Mouse (Mus musculus): Measurements from ENCODE around the gene Gsto2. TPM values are rescaled to one million over a fixed set of nuclear protein-coding genes. Genes with fewer than 3 reads are reported as not detected.

Gsto2 gene
- total RNA-seq, 2 experiments from 2014 or later, result 0.75 to 1.2 TPM

DNA sequence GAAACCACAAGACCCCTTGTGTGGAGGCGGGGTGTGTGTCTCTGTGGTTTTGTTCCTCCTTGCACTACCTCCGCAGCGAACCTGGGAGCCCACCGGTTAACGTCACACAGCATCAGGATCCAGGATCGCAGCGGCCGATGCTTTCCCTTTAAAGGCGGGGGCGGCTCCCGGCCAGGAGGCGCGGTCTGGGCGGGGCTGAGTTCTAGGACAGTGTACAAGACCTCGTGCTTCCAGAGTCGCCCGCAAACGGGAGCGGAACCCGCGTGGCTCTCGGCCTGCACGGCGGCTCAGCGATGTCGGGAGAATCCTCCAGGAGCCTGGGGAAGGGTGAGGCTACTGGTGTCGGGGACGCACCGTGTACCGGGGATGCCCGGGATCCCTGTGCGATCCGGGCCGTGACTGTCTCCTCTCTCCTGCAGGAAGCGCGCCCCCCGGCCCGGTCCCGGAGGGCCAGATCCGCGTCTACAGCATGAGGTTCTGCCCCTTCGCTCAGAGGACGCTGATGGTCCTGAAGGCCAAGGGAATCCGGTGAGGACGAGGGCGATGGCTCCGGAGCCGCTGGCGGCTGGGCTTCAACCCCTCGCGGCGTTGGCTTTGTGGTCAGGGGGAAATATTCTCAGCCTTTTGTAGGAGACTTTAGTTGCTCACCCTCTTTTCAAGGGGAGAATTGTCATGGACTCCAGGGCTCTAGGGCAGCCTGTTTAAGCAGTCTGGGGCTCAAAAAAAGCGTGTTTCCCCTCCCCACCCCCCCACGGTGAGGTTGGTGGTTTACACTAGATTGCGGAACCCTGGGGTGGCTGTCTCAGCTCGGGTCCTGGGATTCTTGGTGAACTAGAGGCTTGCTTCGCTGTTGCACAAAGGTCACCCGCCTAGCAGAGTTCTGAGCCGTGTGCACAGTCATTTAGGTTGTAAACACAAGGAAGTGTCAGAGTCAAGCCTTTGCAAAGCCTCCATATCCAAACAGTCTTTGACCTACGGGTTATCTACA lies 10.2 kb upstream of the Gsto2 start, which contains the start of gene Gsto1:
TSS of gene Gsto1 (plus strand) at position 175 of the 988 bp plus-strand sequence.
- intact Hi-C loops (cut with DNase I), result no loop called here
- DNase-seq (ENCODE audit: extremely low spot score in 1 of 2, low spot score in 2 of 2), result peak; percentile 78 to 93

DNA sequence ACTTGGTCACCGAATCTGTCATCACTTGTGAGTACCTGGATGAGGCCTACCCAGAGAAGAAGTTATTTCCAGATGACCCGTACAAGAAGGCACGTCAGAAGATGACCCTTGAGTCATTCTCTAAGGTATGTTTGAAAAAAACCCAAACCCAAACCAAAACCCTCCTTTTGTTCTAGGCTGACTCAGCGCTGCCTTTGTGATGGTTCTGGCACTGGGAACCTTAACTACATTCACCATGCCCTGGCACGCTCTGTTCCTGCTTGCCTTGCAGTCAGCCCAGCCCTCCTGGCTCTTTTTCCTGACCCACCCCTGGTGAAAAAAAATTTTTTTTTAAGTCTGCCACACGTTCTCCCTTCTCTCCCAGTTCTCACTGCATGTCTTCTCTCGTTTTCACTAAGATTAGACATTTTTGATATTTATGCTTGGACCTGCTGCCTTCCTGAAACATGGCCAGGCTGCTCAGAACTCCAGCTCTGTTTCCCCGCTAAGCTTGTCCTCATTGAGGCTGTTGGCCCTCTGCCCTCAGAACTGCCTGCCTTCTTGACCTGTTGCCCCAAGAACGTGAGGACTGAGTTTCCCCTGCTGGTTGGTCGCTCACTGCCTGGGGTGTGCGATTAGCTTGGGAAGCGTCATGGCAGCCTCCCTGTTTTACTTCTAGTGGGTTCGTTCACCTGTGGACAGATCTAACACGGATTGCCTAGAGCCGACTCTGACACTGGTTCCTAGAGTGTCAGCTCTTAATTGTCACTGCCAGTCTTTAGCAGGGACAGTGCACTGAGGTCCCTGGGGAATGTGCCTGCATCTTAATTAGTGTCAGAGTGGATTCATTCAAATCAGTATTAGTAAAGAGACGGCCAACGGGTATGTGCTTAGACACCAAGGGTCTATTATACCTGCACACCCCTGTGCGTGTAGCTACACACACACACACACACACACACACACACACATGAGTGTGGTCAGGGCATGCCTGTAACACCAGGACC lies 7.1 kb upstream of the Gsto2 start:
- intact Hi-C loops (cut with DNase I), result no loop called here
- DNase-seq (ENCODE audit: extremely low spot score in 1 of 2, low spot score in 2 of 2), result peak in 1 of 2 experiments; percentile 34

DNA sequence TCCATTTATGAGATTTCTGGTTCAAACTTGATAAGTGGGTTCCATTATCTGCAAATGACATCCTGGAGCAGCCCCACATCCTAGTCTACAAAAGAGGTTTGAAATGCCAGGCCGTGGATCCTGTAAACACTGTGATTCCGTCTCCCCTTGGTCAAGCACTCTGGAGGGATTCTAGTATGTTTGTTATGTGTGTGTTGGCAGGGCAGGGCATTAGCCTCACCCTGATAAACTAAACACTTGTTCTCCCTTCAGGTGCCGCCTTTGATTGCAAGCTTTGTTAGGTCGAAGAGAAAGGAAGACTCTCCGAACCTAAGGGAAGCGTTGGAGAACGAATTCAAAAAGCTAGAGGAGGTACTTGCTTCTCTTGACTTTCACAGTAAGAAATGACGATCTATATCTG lies 6.2 kb upstream of the Gsto2 start:
- DNase-seq (ENCODE audit: extremely low spot score in 1 of 2, low spot score in 2 of 2), result no peak
- intact Hi-C loops (cut with DNase I), result no loop called here

DNA sequence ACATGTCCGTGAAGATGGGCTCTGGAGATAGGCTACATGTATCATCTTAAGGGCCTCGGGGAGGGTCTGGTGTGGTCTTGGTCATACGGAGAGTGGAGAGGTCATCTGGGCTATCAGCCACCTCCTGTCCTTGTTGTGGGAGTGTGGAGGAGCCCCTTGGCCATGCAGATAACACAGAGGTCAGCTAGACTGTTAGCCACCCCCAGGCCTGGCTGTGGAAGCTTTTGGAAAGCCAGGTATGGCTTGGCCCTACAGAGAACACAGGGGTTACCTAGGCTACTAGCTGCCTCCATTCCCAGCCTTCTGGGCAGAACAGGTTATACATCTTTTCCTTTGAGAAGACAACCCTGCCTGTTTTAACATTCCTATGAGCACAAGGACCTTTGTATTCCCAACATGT lies 2.8 kb upstream of the Gsto2 start:
- no peak for DNase-seq (ENCODE audit: extremely low spot score in 1 of 2, low spot score in 2 of 2)
- intact Hi-C loops (cut with DNase I), result no loop called here

DNA sequence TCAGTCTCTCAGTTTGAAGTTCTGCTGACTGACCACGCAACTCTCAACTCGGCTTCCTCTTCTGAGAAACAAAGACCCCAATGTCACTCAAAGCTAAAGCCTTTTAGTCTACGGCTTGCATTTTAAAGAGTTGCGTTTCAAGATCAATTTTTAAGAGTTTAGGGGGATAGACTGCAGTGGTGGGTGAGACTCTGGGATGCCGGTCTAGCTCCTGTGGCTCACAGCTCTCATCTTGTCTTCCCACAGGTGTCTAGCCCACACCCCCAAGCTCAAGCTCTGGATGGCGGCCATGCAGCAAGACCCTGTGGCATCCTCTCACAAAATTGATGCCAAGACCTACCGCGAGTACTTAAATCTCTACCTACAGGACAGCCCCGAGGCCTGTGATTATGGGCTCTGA lies 1.3 kb upstream of the Gsto2 start:
- no peak for DNase-seq (ENCODE audit: extremely low spot score in 1 of 2, low spot score in 2 of 2)
- intact Hi-C loops (cut with DNase I), result no loop called here

DNA sequence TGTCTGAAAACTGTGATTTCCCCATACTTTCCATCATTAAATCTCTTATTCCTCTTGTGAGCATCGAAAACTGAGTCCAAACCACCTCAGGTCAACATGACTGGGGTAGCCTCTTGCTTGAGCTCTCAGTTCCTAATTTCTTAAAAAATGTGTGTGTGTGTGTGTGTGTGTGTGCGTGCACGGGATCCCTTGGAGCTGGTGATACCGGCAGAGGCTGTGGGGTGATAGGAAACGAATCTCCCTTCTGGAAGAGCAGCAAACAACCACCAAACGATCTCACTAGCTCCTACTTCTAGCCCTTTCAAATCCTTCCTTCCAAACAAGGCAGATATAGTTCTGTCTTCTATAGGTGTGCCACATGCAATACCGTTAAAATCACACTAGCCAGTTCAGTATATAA lies 613 bp upstream of the Gsto2 start:
- intact Hi-C loops (cut with DNase I), result no loop called here
- DNase-seq (ENCODE audit: extremely low spot score in 1 of 2, low spot score in 2 of 2), result no peak

DNA sequence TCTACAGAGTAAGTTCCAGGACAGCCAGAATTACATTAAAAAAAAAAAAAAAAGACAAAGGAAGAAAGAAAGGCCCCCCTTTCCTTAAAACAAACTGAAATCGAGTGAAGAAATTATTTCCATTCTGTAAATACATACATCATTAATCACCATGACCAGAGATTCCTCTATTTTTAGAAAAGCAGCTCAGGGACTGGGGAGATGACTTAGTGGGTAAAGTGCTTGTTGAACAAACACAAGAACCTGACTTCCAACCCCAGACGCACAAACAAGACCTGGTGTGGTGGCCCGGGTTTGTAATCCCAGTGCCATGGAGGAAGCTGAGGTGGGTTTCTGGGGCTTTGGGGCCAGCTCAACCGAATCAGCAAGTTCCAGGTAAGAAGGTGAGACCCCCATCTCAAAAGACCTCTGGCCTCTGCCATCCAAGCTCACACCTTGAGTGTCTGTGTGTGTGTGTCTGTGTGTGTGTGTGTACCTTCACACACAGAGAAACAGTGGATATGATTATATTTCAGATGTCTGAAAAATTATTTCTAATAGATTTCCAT lies 2.4 kb downstream of the Gsto2 start:
- DNase-seq (ENCODE audit: extremely low spot score in 1 of 2, low spot score in 2 of 2), result no peak
- intact Hi-C loops (cut with DNase I), result no loop called here

DNA sequence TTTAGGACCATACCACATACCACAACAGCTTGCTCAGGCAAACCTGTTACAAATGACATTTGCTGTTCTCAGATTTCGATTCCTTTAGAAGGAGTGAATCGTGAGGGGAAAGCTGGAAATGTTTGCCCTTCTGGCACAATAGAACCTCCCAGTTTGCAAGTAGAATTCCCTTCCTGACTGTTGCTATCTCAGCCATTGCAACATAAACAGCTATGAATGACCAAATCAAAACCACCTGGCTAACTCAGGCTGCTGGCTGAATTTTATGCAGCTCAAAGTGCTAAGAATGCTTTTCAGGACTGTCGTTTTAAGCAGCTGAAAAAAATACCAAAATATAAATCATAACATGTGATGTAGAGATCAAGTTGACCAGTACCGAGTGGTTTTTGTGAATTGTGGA lies 3.6 kb downstream of the Gsto2 start:
- no peak for DNase-seq (ENCODE audit: extremely low spot score in 1 of 2, low spot score in 2 of 2)
- intact Hi-C loops (cut with DNase I), result no loop called here

DNA sequence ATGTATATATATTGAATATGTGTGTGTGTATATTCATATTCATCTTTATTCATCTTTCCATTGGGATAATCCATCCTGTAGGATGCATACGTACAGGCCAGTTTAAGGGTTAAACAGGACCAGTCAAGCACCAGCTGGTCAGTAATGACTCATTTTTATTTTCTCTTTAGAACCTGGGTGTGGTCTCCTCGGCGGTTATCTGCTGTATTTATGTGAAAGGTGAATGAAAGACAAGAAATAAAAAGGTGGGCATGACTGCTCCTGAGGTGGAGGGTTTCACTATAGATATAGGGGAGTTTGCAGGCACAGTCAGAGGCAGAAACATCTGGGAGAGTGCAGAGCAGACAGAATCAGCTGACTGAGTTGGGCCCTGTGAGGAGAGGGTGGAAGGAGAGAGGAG lies 4.2 kb downstream of the Gsto2 start:
- DNase-seq (ENCODE audit: extremely low spot score in 1 of 2, low spot score in 2 of 2), result no peak
- intact Hi-C loops (cut with DNase I), result no loop called here

DNA sequence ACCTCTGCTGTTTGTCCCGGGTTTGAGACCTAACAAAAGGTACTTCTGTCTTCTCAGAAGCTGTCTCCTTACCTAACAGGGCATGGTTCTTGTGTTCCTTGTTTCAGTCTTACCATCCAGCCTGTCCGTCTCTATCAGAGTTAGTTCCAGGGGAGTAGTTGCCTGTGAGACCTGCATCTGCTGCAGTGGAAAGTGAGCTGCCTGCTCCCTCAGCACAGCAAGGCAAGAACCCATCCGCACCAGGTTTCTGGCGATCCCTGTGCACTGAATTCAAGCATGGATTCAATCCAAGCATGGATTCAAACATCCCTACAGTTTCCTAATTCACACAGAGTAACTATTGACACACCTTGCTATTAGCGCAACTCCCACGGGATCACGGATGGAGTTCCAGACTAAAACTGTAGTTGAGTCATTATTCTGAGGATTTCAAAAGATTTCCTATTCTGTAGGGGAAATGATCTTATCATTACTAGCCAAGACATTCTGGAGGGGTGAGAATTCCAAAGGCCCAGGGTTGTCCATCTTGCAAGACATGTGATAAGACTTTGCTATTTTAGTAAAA lies 4.8 kb downstream of the Gsto2 start:
- intact Hi-C loops (cut with DNase I), result no loop called here
- DNase-seq (ENCODE audit: extremely low spot score in 1 of 2, low spot score in 2 of 2), result no peak

DNA sequence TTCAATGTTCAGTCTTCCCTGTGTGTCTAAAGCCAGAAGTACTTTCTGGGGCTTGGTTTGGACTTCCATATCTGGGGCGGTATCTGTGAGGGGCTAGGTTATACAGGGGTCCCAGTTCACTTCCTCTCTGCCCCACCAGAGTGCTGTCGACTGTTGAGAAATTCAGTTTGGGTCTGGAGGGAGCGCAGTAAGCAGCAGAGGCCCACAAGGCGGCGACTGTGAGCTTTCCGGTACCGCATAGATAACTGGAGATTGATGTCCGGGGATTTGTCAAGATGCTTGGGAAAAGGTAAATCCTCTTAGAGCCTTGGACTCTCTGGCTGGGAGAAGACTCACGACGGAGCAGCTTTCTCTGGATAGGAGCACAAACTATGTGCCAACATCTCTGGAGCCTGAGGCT lies 6.2 kb downstream of the Gsto2 start:
- DNase-seq (ENCODE audit: extremely low spot score in 1 of 2, low spot score in 2 of 2), result no peak
- intact Hi-C loops (cut with DNase I), result no loop called here

DNA sequence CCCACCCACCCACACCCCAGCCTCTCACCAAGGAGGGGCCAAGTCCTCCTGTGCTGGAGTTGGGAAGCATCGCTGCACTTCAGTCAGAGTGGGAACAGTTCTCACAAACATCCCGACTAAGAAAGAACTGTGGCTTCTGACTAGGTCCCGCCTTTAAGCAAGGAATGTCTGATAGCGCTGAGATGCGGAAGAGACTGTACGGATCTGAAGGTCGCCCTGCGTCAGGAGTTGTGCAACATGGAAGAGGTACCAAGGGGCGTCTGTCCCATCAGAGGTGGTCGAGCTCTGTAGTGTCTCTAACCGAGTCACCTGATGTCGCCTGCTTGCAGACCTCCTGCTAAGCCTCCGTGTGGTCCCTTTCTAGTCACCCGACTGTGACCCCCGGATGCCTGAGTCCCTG lies 10.9 kb downstream of the Gsto2 start:
- intact Hi-C loops (cut with DNase I), result no loop called here
- no peak for DNase-seq (ENCODE audit: extremely low spot score in 1 of 2, low spot score in 2 of 2)

DNA sequence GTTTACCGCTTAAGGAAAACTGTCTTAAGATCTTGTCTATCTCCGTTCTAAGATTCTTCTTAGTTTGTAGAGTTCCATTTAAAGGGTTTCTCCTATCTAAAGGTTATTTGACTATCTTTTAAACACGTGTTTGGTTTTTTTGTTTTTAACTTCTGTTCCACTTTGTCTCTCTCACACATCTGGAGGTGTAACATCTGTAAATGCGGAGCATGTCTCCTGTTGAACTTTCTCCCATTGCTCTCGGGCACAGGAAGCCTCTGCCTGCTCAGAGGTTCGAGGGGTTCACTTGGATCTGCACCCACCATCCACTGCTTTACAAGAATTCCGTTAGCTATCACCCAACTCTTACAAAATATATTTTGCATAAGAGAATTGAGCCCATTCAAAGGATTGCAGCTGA lies 16.2 kb downstream of the Gsto2 start:
- DNase-seq (ENCODE audit: extremely low spot score in 1 of 2, low spot score in 2 of 2), result no peak
- intact Hi-C loops (cut with DNase I), result no loop called here

DNA sequence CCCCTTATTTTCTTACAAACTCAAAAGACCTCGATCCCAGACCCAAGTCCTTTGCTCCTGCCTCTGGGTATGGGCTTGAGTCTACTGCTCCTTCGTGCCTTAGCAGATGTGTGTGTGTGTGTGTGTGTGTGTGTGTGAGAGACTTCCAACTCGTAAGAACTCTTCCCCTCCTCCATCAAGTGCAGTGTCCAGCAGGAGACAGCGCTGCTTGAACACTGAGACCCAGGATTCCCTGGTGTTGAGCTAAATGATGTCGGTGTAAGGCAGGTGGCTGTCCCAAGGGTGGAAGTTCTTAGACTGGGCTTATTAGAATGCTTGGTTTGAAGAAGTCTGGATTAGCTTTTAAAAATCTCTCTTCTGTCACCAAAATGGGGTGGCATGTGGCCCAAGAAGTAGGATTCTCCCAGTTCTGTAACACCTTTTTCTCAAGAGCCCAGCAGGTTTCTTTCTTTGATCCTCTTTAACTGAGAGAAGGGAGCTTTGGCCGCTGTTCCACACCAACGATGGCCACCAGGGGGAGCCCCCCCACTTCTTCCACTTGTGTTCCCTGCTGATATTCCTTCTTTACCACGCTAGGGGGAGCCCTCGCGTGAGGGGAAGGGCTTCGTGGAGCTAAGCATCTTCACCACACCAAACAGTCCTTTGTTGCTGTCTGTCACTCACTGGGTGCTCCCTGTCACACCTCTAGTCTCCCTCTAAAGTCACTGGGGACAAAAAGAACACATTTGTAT lies 17.0 kb downstream of the Gsto2 start:
- intact Hi-C loops (cut with DNase I), result loop anchor here (1.0 kb wide), 1 partner anchor 50 kb away; no protein-coding TSS in a partner anchor
- peak; percentile 39 to 82 for DNase-seq (ENCODE audit: extremely low spot score in 1 of 2, low spot score in 2 of 2)

DNA sequence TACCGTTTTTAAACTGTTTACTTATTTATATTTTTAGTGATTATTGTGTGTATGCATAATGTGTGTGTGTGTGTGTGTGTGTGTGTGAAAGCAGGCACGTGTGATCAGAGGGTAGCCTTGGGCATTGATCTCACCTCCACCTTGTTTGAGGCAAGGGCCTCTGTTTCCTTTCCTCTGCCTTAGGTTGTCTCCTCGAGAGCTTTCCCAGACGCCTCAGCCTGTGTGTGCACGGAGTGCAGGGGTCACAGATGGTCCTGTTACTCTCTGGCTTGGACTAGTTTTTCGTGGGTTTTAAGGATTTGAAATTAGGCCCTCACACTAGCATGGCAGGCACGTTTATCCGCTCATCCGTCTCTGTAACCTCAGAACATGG lies 17.5 kb downstream of the Gsto2 start:
- intact Hi-C loops (cut with DNase I), result loop anchor here (1.0 kb wide), 1 partner anchor 49 kb away; no protein-coding TSS in a partner anchor
- no peak for DNase-seq (ENCODE audit: extremely low spot score in 1 of 2, low spot score in 2 of 2)

DNA sequence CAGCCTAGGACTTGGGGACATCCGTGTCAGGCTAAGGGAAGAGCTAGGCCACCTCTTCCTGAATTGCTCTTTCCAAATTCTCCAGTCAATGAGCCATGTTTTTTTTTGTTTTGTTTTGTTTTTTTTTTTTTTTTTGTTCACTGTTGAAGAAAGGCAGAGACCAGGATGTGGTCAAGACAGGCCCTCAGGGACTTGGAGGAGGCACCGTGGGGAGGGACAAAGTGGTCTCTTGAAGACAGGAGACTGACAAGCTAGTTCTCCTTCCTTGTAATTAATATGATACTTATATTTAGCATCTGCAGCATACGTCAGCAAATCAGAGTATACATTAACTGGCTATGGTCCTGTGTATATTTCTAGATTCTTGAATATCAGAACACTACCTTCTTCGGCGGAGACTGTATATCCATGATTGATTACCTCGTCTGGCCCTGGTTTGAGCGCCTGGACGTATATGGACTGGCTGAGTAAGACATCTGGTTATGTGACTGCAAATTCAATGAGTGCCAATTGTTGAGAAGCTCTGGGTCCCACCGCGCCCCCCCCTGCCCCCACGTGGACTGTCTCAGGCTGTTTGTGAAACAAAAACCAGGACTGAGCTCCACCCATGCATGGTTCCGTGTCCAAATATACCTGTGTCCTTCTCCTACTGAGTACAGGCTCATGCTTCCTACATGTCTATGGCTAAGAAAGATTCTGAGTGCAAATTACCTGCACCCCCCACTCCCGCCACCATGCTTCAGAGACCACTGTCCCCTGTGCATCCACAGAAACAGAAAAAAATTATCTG lies 19.2 kb downstream of the Gsto2 start:
- no peak for DNase-seq (ENCODE audit: extremely low spot score in 1 of 2, low spot score in 2 of 2)
- intact Hi-C loops (cut with DNase I), result no loop called here

DNA sequence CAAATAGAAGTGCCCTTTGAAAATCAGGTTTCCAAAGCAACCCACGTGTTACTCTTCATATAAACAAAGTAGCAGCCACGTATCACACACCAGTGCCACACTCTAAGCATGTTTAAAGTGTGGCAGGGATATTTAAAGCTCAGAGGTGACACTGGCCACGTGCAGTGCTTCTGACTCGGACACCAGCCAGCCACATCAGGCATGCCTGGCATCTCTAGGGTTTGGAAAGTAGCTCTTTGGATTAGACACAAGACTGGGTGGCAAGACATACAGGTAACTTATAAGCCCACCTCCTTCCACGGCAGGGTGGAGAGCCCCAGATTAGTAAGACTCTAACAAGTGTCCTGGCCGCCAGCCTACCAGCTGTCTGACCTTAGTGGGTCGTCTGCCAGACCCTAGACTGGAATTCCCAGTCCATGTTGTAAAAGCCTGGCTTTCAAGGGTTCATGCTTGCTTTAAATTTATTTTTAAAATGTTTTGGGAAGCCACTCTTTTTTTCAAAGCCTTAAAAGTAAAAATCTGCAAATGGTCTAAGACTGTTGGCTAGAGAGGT lies 19.9 kb downstream of the Gsto2 start:
- intact Hi-C loops (cut with DNase I), result no loop called here
- DNase-seq (ENCODE audit: extremely low spot score in 1 of 2, low spot score in 2 of 2), result no peak

Measured in left cerebral cortex, postnatal 10 days (tissue).